Mouse (Mus musculus) thymus, postnatal 4 days (tissue): ENCODE measurements around the gene Klhl18.

Experiments used
- DNase-seq: peaks from one replicate; pipeline ENCODE4 v3.0.0; 2021

Klhl18 gene

DNA sequence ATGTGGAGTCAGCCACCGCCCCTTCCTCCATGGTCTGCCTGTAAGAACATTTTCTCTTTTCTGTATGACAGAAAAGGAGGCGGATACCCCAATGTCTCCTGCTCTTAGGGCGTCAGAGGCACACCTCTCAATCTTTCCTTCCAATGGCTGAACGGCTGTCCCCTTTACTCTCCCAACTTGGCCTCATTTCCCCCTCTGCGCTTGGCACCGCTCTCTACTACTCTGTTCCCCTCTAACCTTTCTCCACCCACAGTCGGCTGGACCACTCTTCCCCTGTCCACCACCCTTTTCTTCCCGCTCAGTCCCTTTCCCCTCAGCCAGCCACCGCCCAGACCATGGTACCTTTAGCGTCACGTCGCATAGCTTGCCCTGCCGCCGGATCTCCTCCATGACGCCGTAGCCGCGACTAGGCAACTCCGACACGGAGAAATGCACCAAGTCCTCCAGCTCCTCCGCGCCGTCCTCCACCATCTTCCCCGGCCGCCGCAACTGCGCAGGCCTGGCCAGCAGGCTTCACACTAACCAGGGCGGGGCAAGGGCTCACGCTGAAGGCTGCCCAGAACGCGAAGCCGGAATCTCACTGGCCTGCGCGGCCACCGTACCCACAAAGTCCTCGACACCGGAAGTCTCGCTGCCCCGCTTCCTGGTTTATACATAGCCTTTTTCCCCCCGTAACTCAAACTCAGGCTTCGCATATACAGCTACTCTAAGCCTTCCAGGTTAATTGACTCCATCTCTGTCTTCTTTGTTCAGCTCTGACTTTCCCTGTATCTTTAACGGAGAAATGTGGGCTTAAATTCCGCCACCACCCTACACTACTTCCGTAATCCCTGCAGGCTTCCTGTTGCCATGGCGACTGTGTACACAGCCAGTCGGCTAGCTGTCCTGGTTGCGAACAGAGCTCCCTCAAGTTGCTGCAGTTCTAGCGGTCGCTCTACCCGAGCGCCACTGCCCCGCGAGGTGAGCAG is at the start of gene Klhl18, which contains the start of gene Kif9:
Gene Klhl18, minus strand, starts transcription at position 571 of the 968 bp plus-strand sequence.
Gene Kif9, plus strand, starts transcription at position 835 of the 968 bp plus-strand sequence.
- peak; percentile 93 for DNase-seq

DNA sequence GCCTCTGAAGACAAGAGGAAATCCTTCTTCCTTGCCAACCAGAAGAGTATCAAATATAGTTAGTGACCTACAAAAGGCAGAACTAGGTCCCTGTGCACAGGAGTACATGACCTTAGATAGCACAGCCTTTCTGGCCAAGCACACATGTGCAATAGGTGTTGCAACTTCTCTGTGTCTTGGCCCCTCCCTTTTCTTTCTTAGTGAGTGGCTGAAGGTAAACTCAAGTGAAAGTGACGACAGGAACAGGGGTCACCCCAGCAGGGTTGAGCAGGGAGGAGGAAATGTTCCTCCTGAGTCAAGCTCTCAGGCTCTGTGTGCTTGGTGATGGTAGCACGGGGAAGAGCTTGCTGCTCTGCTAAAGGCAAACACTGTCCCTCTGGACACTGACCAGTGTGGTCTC is 49.2 kb upstream of the Klhl18 start:
- no peak for DNase-seq

DNA sequence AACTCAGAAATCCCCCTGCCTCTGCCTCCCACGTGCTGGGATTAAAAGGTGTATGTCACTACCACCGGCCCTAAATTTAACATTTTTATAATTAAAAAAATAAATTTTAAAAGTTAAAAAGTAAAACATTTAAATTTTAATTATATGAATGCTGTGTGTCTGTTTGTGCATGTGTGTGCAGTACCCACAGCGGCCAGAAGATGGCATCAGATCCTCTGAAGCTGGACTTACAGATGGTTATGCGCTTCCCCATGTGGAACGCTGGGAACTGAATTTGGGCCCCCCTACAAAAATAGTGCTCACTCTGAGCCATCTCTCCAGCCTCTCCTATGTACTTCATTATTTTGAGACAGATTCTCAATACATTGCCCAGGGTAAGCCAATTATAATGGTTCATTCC is 14.4 kb upstream of the Klhl18 start:
- peak; percentile 69 for DNase-seq

DNA sequence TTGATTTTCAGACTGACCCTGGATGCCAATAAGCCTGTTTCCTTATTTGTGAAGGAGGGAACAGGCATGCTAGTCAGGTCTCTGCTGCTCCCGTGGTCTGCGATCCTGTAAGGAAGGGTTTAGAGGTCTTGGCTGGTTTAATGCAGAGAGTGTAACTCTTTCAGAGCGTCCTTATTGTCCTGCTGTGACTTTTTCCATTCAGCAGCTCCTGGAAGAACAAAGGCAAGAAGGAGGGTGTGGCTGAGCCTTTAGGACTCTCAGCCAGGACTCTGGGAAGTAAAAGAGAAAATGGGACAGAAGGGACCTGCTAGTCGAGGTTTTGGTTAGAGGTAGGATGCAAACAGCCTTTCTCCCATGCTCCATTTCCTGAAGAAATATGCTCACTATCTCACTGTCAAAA is 12.3 kb upstream of the Klhl18 start:
- DNase-seq = no peak

DNA sequence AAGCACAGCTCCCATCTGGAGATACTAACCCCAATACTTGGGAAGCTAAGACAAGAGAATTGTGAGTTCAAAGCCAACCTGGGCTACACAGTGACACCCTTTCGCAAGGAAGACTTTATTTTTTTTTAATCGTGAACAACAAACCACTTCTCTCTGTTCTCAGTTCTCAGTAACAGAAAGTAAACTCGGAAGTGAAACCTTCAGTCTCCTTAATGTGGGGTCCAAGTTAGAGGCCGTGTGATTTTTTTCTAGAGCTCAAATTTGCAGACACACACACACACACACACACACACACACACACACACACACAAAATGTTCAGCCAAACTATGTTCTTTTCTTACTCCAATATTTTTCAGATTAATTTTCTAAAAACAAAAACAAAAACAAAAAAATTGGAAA is 2.1 kb upstream of the Klhl18 start:
- DNase-seq = no peak

- no peak for DNase-seq
Measured at GRCm38 (mm10) chr9:110477951-110478350, 1.5 kb upstream of the Klhl18 start.

- peak; percentile 79 for DNase-seq
Measured at GRCm38 (mm10) chr9:110466179-110466578, 10.3 kb downstream of the Klhl18 start.

DNA sequence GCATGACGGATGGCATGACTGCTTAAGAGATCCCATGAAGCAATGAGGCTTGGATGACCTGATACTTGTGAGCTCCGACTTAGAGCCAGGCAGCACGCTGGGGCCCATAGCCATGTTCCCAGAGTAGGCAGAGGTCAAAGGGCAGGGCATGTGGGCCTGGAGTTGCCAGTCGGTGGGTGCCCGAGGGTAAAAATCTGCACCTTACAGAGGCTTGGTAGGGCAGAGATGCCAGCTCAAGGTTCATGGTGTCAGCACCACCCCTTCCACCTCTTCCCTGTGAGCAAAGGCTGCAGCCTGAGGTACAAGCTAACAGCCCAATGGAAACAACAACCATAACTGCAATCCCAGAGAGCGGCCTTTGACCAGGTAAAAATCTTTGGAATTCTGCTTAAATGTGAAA is 11.2 kb downstream of the Klhl18 start:
- DNase-seq = no peak

- no peak for DNase-seq
Measured at GRCm38 (mm10) chr9:110463983-110464591, 12.4 kb downstream of the Klhl18 start.

- peak; percentile 26 for DNase-seq
Measured at GRCm38 (mm10) chr9:110462321-110462720, 14.2 kb downstream of the Klhl18 start.

GRCm38 (mm10) chr9:110460884-110461815 is 15.3 kb downstream of the Klhl18 start:
- DNase-seq = peak; percentile 63

DNA sequence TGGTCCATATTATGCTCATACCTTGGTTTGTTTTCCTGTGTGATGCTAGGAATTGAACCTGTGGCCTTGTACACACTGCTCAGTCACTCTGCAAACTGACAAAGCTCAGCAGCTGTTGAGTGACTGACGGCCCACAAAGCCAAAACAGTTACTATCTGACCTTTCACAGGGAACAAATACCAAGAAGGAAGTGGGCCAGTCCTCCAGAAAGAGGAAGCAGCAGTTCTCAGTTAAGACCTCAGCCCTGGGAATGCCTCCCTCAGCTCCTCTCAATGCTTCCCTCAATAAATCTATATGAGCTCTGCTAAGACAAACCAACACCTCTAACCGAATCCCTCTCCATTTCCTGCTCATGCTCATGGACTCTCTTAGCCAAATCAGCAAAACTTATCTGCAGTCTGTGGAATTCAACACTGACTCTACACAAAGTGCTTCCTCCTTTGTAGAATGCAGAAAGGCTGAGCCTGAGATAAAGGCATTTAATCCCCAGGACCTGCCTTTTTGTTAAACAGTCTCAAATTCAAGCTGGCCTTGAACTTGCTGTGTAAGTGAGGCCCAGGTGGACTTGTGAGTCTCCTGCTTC is 17.3 kb downstream of the Klhl18 start:
- DNase-seq = no peak

- no peak for DNase-seq
Measured at GRCm38 (mm10) chr9:110457926-110458325, 18.6 kb downstream of the Klhl18 start.

DNA sequence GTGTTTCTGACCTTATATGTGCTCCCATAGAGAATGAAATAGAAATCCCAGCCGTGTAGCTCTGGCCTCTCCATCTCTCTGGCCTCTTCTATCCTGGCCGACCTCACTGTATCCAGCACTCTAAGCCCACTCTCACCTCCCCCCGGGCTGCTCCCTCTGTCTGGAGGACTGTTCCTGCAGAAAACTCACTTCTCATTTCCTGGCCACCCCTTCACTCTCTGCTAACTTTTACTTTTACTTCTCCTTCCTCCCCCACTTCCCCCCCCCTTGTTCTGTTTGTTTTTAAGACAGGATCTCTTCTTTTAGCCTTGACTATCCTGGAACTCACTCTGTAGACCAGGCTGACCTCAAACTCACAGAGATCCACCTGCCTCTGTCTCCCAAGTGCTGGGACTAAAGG is 24.0 kb downstream of the Klhl18 start:
- no peak for DNase-seq

- peak; percentile 79 for DNase-seq
Measured at GRCm38 (mm10) chr9:110448857-110449617, 27.5 kb downstream of the Klhl18 start.

DNA sequence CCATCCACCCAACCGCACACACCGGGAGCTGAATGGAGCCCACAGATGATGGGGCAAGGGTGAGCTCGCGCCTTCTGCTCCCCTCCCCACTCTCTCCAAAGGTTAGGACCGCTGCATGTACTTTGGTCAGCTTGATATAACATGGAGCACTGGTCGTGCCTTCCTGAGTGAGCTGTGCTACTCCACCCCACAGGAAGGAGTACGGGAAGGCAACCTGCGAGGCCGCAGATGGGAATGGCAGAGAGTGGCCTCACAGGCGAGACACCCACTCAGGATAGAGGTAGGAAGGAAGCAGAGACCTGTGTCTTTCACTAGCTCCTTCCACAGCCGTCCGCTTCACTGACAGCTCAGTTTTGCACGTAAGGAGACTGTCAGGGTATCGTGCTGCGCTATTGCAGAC is 28.1 kb downstream of the Klhl18 start:
- no peak for DNase-seq

DNA sequence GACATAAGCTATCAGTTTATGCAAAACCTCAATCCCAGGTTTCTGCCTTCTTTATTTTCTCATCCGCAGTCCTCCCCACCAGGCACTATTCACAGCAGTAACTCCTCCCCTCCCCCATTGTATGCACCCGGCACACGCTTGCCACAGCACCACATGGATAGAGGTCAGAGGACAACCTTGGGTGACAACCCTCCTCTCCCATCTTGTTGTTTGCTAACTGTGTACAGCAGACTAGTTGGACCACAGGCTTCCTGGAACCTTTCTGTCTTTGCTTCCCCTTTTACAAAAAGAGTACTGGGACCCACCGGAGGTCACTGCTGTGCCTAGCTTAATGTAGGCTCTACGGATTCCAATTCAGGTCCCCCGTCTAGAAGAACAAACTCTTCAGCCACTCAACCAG is 35.9 kb downstream of the Klhl18 start:
- no peak for DNase-seq

- DNase-seq = no peak
Measured at GRCm38 (mm10) chr9:110440049-110440448, 36.4 kb downstream of the Klhl18 start.

GRCm38 (mm10) chr9:110436041-110436440 is 40.5 kb downstream of the Klhl18 start:
- no peak for DNase-seq

DNA sequence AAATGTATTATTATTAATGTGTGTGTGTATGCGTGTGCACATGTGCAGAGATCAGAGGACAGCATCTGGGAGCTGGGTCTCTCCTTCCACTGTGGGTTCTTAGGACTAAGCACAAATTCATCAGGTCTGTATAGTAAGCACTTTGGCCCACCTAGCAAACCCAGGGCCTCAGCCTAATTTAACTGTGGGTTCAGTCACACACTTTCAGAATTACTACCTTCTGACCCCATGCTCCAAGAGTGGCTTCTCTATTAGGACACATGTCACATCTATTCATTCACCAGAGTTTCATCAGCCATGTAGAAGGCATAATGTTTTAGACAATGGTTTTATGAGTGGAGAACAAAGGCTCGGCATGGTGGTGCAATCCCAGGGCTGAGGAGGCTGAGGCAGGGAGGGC is 43.4 kb downstream of the Klhl18 start:
- no peak for DNase-seq

DNA sequence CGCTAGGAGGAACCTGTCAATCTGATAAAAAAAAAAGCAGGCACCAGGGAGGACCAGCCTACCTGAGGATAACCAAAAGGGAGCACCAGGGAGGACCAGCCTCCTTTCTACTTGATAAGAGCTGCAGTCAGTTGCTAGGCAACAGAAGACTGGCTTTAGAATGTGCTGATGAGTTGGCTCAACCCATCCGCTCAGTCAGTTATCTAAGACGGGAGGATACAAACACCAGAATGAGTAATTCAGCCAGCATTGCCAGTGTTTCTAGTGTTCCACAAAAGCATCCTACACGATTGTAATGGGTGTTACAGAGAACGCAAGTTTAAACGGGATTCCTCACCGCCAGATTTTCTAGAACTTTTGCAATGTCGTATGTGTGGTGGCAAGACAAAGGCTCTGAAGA is 45.3 kb downstream of the Klhl18 start:
- DNase-seq = no peak
